Mouse (Mus musculus) stomach, postnatal 0 days (tissue): ENCODE measurements around the gene Vcp. TPM values are rescaled to one million over a fixed set of nuclear protein-coding genes. Genes with fewer than 3 reads are reported as not detected.

ENCODE experiments used
- ATAC-seq: fragments of 200-750 bp; cut with Nextera tagmentation; 2 replicates; pipeline ENCODE4 v1.8.0; 2017; ENCODE audit not compliant: low FRiP score, low TSS enrichment
- DNase-seq: peaks from one replicate; pipeline ENCODE4 v3.0.0-alpha.2; 2016; ENCODE audit warnings: low spot score
- H3K27ac ChIP-seq: fragments of 300-500 bp; sonication (generic); replicated peaks from 2 replicates; pipeline ENCODE4 v1.5.1; 2014; ENCODE audit warnings: mild to moderate bottlenecking, control low read depth
- H3K27me3 ChIP-seq: fragments of 300-500 bp; sonication (generic); 2 replicates; pipeline ENCODE4 v1.6.1; 2014; ENCODE audit warnings: low read length; ENCODE audit not compliant: control insufficient read depth, insufficient read depth
- H3K36me3 ChIP-seq: fragments of 300-500 bp; sonication (generic); 2 replicates; pipeline ENCODE4 v1.6.1; 2014; ENCODE audit warnings: low read length, mixed read lengths; ENCODE audit not compliant: control insufficient read depth, insufficient read depth
- H3K4me1 ChIP-seq: fragments of 300-500 bp; sonication (generic); replicated peaks from 2 replicates; pipeline ENCODE4 v1.6.1; 2014; ENCODE audit warnings: antibody characterized with exemption; ENCODE audit not compliant: control insufficient read depth, insufficient read depth
- H3K4me2 ChIP-seq: fragments of 300-500 bp; sonication (generic); replicated peaks from 2 replicates; pipeline ENCODE4 v1.6.1; 2014; ENCODE audit warnings: low read depth, mild to moderate bottlenecking, control low read depth, moderate library complexity
- H3K4me3 ChIP-seq: fragments of 300-500 bp; sonication (generic); 2 replicates; pipeline ENCODE4 v1.5.1; 2014; ENCODE audit warnings: low read depth, low read length, control low read depth
- H3K9ac ChIP-seq: fragments of 300-500 bp; sonication (generic); 2 replicates; pipeline ENCODE4 v1.6.1; 2014; ENCODE audit warnings: mild to moderate bottlenecking, low read length, control low read depth, mixed read lengths
- H3K9me3 ChIP-seq: fragments of 300-500 bp; sonication (generic); 2 replicates; pipeline ENCODE4 v1.6.1; 2016; ENCODE audit warnings: low read length; ENCODE audit not compliant: control insufficient read depth
- CTCF ChIP-seq: IDR thresholded peaks from 2 replicates; pipeline ENCODE4 v1.5.1; 2016; ENCODE audit warnings: antibody characterized with exemption, low read depth, mild to moderate bottlenecking, moderate library complexity
- EP300 ChIP-seq: optimal IDR thresholded peaks from 2 replicates; pipeline ENCODE3; 2016; ENCODE audit warnings: antibody characterized with exemption
- WGBS: fragments of 180-500 bp; shearing (Covaris S2); extraction: QIAGEN DNeasy Blood & Tissue Kit; methylation state at CpG from one replicate; pipeline ENCODE4 v1.1.7; 2014; 5-methylcytosine and 5-hydroxymethylcytosine counted together
- polyA plus RNA-seq: library from polyadenylated mRNA; unstranded; fragments of >200 nt; fragmentation: Nextera tagmentation; extraction: Ambion mirVana; gene quantifications from 2 replicates; pipeline ENCODE4 v1.2.1, GENCODE M21; 2015

Gene Vcp
- polyA plus RNA-seq, 1 experiment from 2014 or later = 282 TPM

DNA sequence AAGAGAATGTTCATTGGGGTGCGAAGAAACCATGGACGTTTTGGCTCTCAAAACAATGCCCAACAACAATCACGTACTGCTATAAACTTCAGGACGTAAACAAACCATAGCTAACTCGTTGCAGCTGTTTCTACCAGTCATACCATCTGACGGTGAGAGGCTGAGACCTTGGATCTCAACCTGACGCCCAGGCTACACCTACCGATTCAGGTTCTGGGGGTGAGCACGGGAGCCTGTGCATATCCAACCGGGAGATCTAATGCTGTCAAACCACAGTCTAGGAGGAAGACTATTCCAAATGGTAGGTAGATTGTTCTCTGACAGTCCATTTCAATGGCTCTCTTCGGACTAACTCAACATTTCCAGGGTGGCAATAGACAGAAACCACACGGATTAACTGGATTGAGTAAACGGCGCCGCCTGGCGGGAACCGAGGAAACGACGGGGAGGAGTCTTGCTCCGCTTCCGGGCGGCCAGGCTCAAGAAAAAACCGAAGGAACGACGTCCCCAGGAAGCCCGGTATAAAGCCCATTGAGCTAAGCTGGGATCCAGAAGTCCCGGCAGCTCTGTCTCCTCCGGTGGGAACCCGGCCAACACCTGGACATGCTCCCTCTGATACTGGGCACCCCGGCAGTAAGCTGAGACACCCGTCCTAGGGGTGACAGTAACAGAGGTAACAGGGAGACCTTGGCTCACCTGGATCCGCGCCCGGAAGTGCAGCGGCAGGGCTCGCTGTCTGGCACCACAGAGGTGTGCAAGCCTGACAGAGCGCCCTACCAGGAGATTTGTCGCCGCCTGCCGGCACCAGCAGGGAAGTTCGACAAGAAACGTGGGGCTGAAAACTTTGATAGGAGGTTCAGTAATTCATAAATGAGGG is 25.0 kb upstream of the Vcp start, which contains the start of gene Pigo:
TSS of gene Pigo (minus strand) at position 736 of the 877 bp plus-strand sequence.
- H3K4me2 ChIP-seq = peak within 1 kb of the TSS; percentile 72
- ATAC-seq (peak; percentile 93), DNase-seq (peak; percentile 97)
- TF ChIP-seq EP300 = no peak
- peak; percentile 84 for TF ChIP-seq CTCF
- no peaks in the 10 kb centered on the region for H3K9me3 ChIP-seq
- peak within 1 kb of the TSS; percentile 61 for H3K9ac ChIP-seq
- peaks cover 17% of the 10 kb centered on the region; the same call in 1 of the 2 replicates for H3K36me3 ChIP-seq
- H3K4me1 ChIP-seq = peaks cover 6% of the 10 kb centered on the region; the same call in 1 of the 2 replicates
- WGBS = 6% methylated on average over 42 of the region's 42 CpGs
- peak within 1 kb of the TSS; percentile 59 for H3K4me3 ChIP-seq
- peak within 1 kb of the TSS; percentile 93 for H3K27ac ChIP-seq
- no peaks in the 10 kb centered on the region for H3K27me3 ChIP-seq

- ATAC-seq (no peak), DNase-seq (no peak)
- 69% methylated on average over 14 of the region's 14 CpGs for WGBS
- no peak for TF ChIP-seq EP300
- Histone ChIP-seq H3K4me1 (peaks cover 4% of the 10 kb centered on the region; the same call in 1 of the 2 replicates), H3K4me2 (peak overlapping the region; percentile 72), H3K36me3 (peaks cover 17% of the 10 kb centered on the region; the same call in 1 of the 2 replicates), H3K9me3 (no peaks in the 10 kb centered on the region), H3K9ac (peak overlapping the region; percentile 61), H3K4me3 (peak overlapping the region; percentile 59), H3K27me3 (no peaks in the 10 kb centered on the region), H3K27ac (peak overlapping the region; percentile 93)
Observed at GRCm38 (mm10) chr4:43024673-43025072, 24.4 kb upstream of the Vcp start.

DNA sequence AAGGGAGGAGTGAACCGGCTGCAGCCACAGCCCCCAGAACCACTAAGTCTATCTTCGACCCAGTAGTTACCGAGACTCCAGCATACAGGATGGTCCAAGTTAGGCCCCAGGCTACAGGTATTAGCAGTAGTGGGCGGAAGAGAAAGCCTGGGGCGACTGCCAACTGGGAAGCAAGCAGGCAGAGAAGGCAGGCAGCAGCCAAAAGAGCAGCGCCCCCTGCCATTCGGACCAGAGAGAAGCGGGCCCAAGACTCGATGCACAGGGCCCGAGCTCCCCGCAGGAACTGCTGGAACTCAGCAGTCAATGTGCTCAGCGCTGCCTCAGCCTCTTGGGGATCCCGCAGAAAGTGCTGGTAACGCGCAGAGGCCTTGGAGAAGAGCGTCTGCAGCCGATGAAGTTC is 21.0 kb upstream of the Vcp start:
- no peak overlapping the region for H3K27ac ChIP-seq
- no peak for DNase-seq
- peaks cover 17% of the 10 kb centered on the region for H3K36me3 ChIP-seq
- H3K27me3 ChIP-seq = no peaks in the 10 kb centered on the region
- WGBS = 85% methylated on average over 17 of the region's 17 CpGs
- peaks cover 4% of the 10 kb centered on the region; the same call in 1 of the 2 replicates for H3K4me1 ChIP-seq
- no peak for ATAC-seq
- H3K9me3 ChIP-seq = no peaks in the 10 kb centered on the region
- TF ChIP-seq EP300 = no peak
- peak; percentile 11; the same call in 1 of the 2 replicates for TF ChIP-seq CTCF
- H3K4me2 ChIP-seq = no peak overlapping the region
- H3K4me3 ChIP-seq = no peak overlapping the region
- H3K9ac ChIP-seq = no peak overlapping the region

GRCm38 (mm10) chr4:43020876-43021275 is 20.6 kb upstream of the Vcp start:
- DNase-seq = no peak
- no peak for TF ChIP-seq EP300
- TF ChIP-seq CTCF = no peak
- H3K4me3 ChIP-seq = no peak overlapping the region
- no peak for ATAC-seq
- H3K4me2 ChIP-seq = no peak overlapping the region
- H3K9me3 ChIP-seq = no peaks in the 10 kb centered on the region
- 89% methylated on average over 16 of the region's 16 CpGs for WGBS
- H3K36me3 ChIP-seq = peaks cover 17% of the 10 kb centered on the region
- peaks cover 4% of the 10 kb centered on the region; the same call in 1 of the 2 replicates for H3K4me1 ChIP-seq
- H3K9ac ChIP-seq = no peak overlapping the region
- no peak overlapping the region for H3K27ac ChIP-seq
- no peaks in the 10 kb centered on the region for H3K27me3 ChIP-seq

DNA sequence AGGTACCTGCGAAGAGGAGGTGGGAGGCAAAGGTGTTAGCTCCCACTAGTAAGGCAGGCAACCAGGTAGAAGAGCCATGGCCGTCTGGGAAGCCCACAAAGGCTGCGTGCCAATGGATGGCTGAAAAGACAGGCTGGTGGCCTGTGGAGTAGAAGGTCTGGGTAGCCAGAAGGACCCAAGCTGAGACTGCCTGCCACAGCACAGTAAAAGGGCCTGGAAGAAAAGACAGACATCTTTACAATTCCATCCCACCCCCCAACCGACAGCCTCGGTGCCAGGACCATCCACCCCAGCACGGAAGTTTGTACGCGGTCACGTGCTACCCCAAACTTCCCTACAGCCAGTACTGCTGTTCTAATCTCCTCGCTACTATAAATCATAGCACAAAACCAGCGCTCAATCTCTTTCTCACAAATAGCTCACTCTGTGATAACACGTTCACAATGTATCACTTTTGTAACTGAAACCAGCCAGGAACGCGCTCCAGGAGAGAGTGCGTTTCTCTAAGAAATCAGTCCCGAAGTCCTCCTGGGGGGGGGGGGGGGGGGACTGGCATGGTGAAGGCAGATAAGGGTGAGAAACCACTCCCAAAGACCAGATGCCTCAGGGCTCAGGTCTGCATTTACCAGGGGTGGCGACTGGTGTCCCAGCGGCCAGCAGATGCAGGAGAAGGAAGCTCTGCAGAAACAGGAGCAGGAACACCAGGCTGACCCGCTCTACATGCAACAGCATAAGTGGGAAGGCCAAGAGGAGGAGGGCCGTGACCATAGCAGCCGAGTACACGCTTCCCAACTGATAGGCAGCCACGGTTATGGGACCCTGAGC is 19.5 kb upstream of the Vcp start:
- H3K4me1 ChIP-seq = peaks cover 4% of the 10 kb centered on the region; the same call in 1 of the 2 replicates
- no peak for DNase-seq
- H3K9me3 ChIP-seq = no peaks in the 10 kb centered on the region
- TF ChIP-seq EP300 (no peak), CTCF (no peak)
- 92% methylated on average over 23 of the region's 23 CpGs for WGBS
- no peak overlapping the region for H3K9ac ChIP-seq
- ATAC-seq = no peak
- no peak overlapping the region for H3K4me3 ChIP-seq
- no peaks in the 10 kb centered on the region for H3K27me3 ChIP-seq
- peaks cover 17% of the 10 kb centered on the region for H3K36me3 ChIP-seq
- H3K27ac ChIP-seq = no peak overlapping the region
- H3K4me2 ChIP-seq = no peak overlapping the region
